Mouse (Mus musculus) right cerebral cortex, adult 2 months (tissue): ENCODE data around the gene Sult2b1.

ENCODE experiments used
- DNase-seq, 2 experiments: peaks; one replicate each; pipeline ENCODE4 v3.0.0; 2021 to 2022; ENCODE audit warnings: low spot score in 2 of 2

The Sult2b1 gene

GRCm38 (mm10) chr7:45784524-45785372 lies at the start of gene Sult2b1:
TSS of gene Sult2b1 (minus strand) at chr7:45784669.
- peak; percentile 91 to 96 for DNase-seq

GRCm38 (mm10) chr7:45833924-45834323 lies 49.5 kb upstream of the Sult2b1 start:
- DNase-seq: no peak

- no peak for DNase-seq
Measured at GRCm38 (mm10) chr7:45833148-45833790, 48.8 kb upstream of the Sult2b1 start.

GRCm38 (mm10) chr7:45832428-45832827 lies 48.0 kb upstream of the Sult2b1 start:
- no peak for DNase-seq

- no peak for DNase-seq
Measured at GRCm38 (mm10) chr7:45831128-45831525, 46.7 kb upstream of the Sult2b1 start.

- peak; percentile 86 to 92 for DNase-seq
Measured at GRCm38 (mm10) chr7:45830427-45831127, 46.1 kb upstream of the Sult2b1 start, which contains the start of gene Grwd1. TSS of gene Grwd1 (minus strand) at chr7:45830944.

- no peak for DNase-seq
Measured at GRCm38 (mm10) chr7:45826631-45827030, 42.2 kb upstream of the Sult2b1 start.

GRCm38 (mm10) chr7:45824598-45824997 lies 40.1 kb upstream of the Sult2b1 start, which contains the start of gene Kcnj14:
TSS of gene Kcnj14 (minus strand) at chr7:45824782.
- DNase-seq: no peak

GRCm38 (mm10) chr7:45820913-45821312 lies 36.4 kb upstream of the Sult2b1 start:
- DNase-seq: no peak

- no peak for DNase-seq
Measured at GRCm38 (mm10) chr7:45819843-45820242, 35.4 kb upstream of the Sult2b1 start.

GRCm38 (mm10) chr7:45815984-45816351 lies 31.5 kb upstream of the Sult2b1 start:
- no peak for DNase-seq

GRCm38 (mm10) chr7:45815323-45815983 lies 31.0 kb upstream of the Sult2b1 start:
- DNase-seq: no peak

GRCm38 (mm10) chr7:45814841-45815240 lies 30.4 kb upstream of the Sult2b1 start:
- DNase-seq: no peak

GRCm38 (mm10) chr7:45813787-45814779 lies 29.6 kb upstream of the Sult2b1 start, which contains the start of gene Cyth2:
TSS of gene Cyth2 (minus strand) at chr7:45814581.
- DNase-seq: peak; percentile 98 to 100

- DNase-seq: no peak
Measured at GRCm38 (mm10) chr7:45812921-45813320, 28.5 kb upstream of the Sult2b1 start.

- DNase-seq: no peak
Measured at GRCm38 (mm10) chr7:45809276-45810075, 25.0 kb upstream of the Sult2b1 start.

- no peak for DNase-seq
Measured at GRCm38 (mm10) chr7:45808471-45808870, 24.0 kb upstream of the Sult2b1 start.

- DNase-seq: no peak
Measured at GRCm38 (mm10) chr7:45805941-45806340, 21.5 kb upstream of the Sult2b1 start.

GRCm38 (mm10) chr7:45802551-45802950 lies 18.1 kb upstream of the Sult2b1 start:
- DNase-seq: no peak

- DNase-seq: peak; percentile 95
Measured at GRCm38 (mm10) chr7:45801348-45801747, 16.9 kb upstream of the Sult2b1 start.
